16 mouse cellular contexts compared by ENCODE assay signal in genomic region chr16:56386539-56386938, GRCm38 (mm10).
"Had no signal": no experiment of that assay in that cellular context is flagged by ENCODE, and none has a peak within 500 bp of the region (broad histone marks: within the 10 kb centered on the region; RNA-seq: fewer than 3 reads in every experiment).

No protein-coding gene starts in this region.

- H3K36me3 ChIP-seq: liver, embryonic 13.5 days; midbrain, embryonic 10.5 days; midbrain, embryonic 13.5 days; neural tube, embryonic 13.5 days; stomach, embryonic 15.5 days had no signal

- H3K4me2 ChIP-seq: liver, embryonic 13.5 days; midbrain, embryonic 13.5 days; neural tube, embryonic 13.5 days; stomach, embryonic 15.5 days had no signal

- H3K27me3 ChIP-seq: liver, embryonic 13.5 days; megakaryocyte, embryonic 14.5 days; midbrain, embryonic 13.5 days; neural tube, embryonic 13.5 days; stomach, embryonic 15.5 days had no signal

- H3K9ac ChIP-seq: liver, embryonic 13.5 days; midbrain, embryonic 13.5 days; neural tube, embryonic 13.5 days; stomach, embryonic 15.5 days had no signal

- H3K9me3 ChIP-seq: liver, embryonic 13.5 days; megakaryocyte, embryonic 14.5 days; midbrain, embryonic 10.5 days; midbrain, embryonic 13.5 days; neural tube, embryonic 13.5 days; stomach, embryonic 15.5 days had no signal

- H3K4me1 ChIP-seq: liver, embryonic 13.5 days; megakaryocyte, embryonic 14.5 days; midbrain, embryonic 10.5 days; midbrain, embryonic 13.5 days; neural tube, embryonic 13.5 days; stomach, embryonic 15.5 days had no signal

- H3K4me3 ChIP-seq: left cerebral cortex, adult 2 months; liver, embryonic 13.5 days; megakaryocyte, embryonic 14.5 days; midbrain, embryonic 10.5 days; midbrain, embryonic 13.5 days; myocyte; neural tube, embryonic 13.5 days; stomach, embryonic 15.5 days had no signal

- H3K27ac ChIP-seq: left cerebral cortex, adult 2 months; liver, embryonic 13.5 days; midbrain, embryonic 10.5 days; midbrain, embryonic 13.5 days; neural tube, embryonic 13.5 days; stomach, embryonic 15.5 days had no signal

- DNase-seq: layer of hippocampus, postnatal 36 days; liver, embryonic 13.5 days; lung, adult 2 months; retina, postnatal 1 day; right cerebral cortex, postnatal 25 days; spleen, adult 18-20 months; thymus, postnatal 25 days had no signal

- ATAC-seq: intestine, embryonic 16.5 days; midbrain, embryonic 13.5 days; midbrain, embryonic 16.5 days had no signal
